Mouse (Mus musculus): ENCODE data around the gene Arid1b. TPM values are rescaled to one million over a fixed set of nuclear protein-coding genes. Genes with fewer than 3 reads are reported as not detected.
A peak's percentile ranks its signal among the peaks of the same experiment; 100 is the strongest.

Arid1b gene
- total RNA-seq, 2 experiments from 2014 or later: 9.2 to 28.8 TPM

DNA sequence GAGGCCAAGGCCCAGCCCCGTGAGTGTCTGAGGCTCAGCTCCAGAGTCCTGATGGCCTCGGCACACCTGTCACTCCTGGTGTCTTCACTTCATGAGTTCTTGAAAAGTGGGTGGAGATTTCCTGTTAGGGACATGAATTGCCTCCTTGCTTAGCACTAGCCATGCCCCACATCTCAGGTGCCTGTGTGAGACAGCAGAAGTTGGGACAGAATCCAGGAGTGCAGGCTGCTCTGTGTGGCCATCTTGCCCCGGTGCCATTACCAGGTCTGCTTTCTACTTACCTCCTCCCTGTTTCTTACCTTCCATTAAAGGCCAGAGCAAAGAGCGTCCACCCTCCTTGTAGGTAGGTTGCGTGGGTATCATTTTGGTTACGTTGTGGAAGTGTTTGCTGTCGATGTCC is 253.1 kb downstream of the Arid1b start:
- no peak for ATAC-seq (replicated peaks; ENCODE audit: low FRiP score, low TSS enrichment, poor library complexity, severe bottlenecking)

- ATAC-seq (replicated peaks; ENCODE audit: low FRiP score, low TSS enrichment, poor library complexity, severe bottlenecking): no peak
These were observed 253.6 kb downstream of the Arid1b start for GRCm38 (mm10) chr17:5247737-5248136.

DNA sequence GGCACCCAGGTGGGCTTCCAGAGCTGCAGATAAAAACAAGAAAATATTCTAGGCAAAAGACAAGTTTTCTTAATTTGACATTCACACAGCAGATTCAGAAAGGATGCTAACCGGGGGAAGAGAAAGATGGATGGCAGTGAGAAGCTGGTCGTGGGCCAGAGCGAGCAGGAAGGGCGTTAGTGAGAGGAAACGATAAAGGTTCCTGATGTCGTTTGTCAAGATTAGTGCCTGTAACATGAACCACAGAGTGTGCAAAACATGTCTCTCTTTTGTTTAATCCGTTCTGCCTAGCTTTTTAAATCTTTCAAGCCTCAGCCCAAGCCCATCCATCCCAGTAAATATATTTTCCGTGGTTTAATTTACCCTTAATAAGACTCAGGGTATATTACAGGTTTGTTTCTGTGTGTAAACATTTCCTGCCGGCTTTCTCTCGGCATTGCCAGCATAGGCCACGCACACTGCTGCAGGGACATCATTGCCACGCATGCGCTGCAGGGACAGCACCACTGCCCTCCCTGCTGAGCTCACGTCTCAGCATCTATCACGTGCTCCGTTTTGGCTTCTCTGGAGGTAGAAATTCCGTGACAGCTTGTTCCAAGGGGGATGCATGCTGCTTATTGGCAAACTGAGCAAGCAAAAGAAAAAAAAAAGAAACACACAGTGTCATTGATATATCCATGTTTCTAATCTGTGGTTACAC is 255.0 kb downstream of the Arid1b start:
- peak; percentile 76 for ATAC-seq (replicated peaks; ENCODE audit: low FRiP score, low TSS enrichment, poor library complexity, severe bottlenecking)

DNA sequence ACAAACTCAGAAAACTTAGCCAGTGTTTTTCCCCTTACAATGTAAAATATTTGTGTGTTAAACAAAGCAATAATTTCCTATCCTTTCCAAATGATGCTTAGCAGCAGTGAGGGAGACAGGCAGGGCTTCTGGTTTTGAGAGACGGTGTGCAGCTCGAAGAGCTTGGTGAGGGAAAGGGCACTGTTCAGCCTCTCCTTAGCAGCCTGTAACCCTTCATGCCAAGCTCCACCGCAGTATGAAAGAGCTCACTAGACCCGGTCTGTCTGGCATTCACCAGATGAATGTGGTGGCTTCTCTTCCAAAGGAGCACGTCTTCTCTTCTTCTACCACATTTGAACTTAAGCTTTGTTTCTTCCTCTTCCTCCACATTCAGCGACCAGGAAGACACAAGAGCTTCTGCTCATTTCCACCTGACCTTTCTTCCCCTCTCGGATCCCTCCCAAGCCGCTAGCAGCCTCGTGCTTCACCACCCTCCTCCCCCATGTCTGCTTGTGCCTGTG is 255.6 kb downstream of the Arid1b start:
- ATAC-seq (replicated peaks; ENCODE audit: low FRiP score, low TSS enrichment, poor library complexity, severe bottlenecking): no peak

DNA sequence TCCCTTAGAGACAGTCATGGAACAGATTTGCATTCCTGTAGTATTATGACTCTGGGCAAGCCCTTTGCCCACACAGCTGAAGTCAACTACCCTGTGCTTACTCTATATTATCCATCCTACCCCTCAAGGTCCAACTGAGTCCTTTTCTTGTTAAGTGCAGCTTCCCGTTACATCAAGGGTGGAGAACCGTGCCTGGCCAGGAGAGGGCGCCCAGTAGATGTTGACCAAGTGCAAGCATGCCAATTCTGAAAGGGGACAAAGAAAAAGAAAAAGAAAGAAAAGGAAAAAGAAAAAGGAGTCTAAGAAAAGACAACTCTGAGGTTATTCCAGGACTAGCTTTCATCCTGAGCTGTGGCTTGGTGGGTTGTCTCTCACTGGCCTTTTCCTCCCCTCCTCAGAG is 258.3 kb downstream of the Arid1b start:
- peak; percentile 58 for ATAC-seq (replicated peaks; ENCODE audit: low FRiP score, low TSS enrichment, poor library complexity, severe bottlenecking)

DNA sequence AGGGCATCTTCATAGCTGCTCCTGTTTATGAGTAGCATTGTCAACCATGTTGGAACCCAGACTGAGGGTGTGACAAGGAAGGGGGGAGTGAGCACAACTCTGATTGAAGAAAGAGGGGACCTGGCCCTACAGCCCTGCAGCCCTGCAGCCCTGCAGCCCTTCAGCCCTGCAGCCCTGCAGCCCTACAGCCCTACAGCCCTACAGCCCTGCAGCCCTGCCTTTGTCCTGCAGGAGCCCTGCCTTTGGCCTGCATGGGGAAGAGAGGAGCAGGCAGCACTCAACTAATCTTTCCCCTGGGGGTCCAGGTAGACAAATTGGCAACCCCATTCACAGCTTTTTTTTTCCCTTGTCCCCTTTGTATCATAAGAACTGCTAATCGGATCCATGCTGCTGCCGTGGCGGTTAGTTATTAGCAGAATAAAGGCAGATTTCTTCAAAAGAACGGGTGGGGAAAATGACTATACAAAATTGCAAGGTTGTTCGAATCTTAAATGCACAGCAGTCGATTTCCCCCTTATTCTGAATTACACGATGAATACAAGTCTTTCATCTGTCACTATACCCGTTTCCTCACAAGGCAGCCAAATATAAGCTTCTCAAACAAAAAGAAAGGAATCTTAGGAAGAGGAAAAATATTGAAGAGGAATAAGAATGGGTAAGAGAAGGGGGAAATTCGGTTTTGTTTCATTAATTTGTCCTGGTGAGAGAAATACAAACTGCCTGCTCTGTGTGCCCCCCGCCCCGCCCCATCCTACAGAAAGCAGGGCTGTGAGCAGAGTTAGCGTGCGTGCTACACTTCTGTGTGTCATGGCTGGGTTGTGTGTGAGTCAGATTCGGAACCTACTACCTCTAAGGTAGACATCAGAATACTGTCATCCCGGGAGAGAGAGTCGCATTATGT is 260.8 kb downstream of the Arid1b start:
- ATAC-seq (replicated peaks; ENCODE audit: low FRiP score, low TSS enrichment, poor library complexity, severe bottlenecking): no peak

- ATAC-seq (replicated peaks; ENCODE audit: low FRiP score, low TSS enrichment, poor library complexity, severe bottlenecking): no peak
These were observed 261.4 kb downstream of the Arid1b start for GRCm38 (mm10) chr17:5255618-5255933.

DNA sequence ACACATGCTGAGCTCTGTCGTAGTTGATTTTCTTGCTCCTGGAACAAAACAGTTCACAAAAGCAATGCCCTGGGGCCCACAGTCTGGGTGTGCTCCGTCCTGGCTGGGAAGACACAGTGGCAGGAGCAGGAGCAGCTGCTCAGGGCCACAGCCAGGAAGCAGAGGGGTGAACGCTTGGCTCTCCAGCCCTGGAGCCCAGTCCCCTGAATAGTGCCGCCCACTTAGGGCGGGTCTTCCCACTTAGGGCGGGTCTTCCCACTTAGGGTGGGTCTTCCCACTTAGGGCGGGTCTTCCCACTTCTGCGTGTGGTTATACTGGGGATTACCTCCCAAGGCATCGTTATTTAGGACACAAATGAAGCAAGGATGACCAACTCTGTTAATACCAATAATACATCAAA is 264.8 kb downstream of the Arid1b start:
- no peak for ATAC-seq (replicated peaks; ENCODE audit: low FRiP score, low TSS enrichment, poor library complexity, severe bottlenecking)

- ATAC-seq (replicated peaks; ENCODE audit: low FRiP score, low TSS enrichment, poor library complexity, severe bottlenecking): no peak
These were observed 267.1 kb downstream of the Arid1b start for GRCm38 (mm10) chr17:5261131-5261651.

- ATAC-seq (replicated peaks; ENCODE audit: low FRiP score, low TSS enrichment, poor library complexity, severe bottlenecking): no peak
These were observed 267.9 kb downstream of the Arid1b start for GRCm38 (mm10) chr17:5261874-5262605.

DNA sequence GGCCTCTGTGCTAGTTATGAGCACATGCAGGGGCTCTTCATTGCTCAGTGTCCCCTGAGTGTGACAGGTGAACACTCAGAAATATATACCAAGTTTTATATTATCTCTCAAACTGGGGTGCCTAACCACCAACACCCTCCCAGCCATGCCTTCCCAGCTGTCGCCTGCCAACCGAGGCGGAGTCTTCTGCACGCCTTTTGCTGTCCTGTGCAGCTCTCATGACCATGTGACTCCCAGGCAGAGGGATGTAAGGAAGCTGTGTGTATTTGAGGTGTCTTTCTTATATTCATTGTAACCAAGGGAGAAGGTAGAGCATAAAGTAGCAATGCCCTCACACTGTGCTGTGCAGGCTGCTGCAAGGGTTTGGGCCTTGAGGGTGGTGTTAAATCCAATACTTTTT is 268.7 kb downstream of the Arid1b start:
- peak; percentile 53 for ATAC-seq (replicated peaks; ENCODE audit: low FRiP score, low TSS enrichment, poor library complexity, severe bottlenecking)

GRCm38 (mm10) chr17:5264783-5265182 is 270.7 kb downstream of the Arid1b start:
- peak; percentile 79 for ATAC-seq (replicated peaks; ENCODE audit: low FRiP score, low TSS enrichment, poor library complexity, severe bottlenecking)

DNA sequence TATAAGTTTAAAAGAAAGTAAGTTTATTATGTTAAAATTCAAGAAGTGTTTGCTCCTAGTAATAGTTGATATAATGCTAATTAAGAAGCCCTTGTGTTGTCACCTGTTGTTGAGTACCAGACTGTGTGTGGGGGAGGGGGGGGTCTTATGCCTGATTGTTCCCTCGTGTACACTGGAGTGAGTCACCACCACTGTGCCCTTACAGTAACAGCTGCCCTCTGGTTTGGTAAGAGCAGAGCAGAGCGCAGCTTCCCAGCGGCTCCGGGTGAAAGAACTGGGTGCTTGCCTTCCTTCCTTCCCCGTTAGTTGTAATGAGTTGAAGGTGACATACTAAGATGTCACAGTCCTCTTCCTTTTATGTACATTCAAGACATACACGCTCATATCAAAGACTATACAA is 271.5 kb downstream of the Arid1b start:
- no peak for ATAC-seq (replicated peaks; ENCODE audit: low FRiP score, low TSS enrichment, poor library complexity, severe bottlenecking)

GRCm38 (mm10) chr17:5267747-5268146 is 273.6 kb downstream of the Arid1b start:
- ATAC-seq (replicated peaks; ENCODE audit: low FRiP score, low TSS enrichment, poor library complexity, severe bottlenecking): no peak

- ATAC-seq (replicated peaks; ENCODE audit: low FRiP score, low TSS enrichment, poor library complexity, severe bottlenecking): no peak
These were observed 275.2 kb downstream of the Arid1b start for GRCm38 (mm10) chr17:5269302-5269701.

GRCm38 (mm10) chr17:5269774-5270173 is 275.6 kb downstream of the Arid1b start:
- no peak for ATAC-seq (replicated peaks; ENCODE audit: low FRiP score, low TSS enrichment, poor library complexity, severe bottlenecking)

DNA sequence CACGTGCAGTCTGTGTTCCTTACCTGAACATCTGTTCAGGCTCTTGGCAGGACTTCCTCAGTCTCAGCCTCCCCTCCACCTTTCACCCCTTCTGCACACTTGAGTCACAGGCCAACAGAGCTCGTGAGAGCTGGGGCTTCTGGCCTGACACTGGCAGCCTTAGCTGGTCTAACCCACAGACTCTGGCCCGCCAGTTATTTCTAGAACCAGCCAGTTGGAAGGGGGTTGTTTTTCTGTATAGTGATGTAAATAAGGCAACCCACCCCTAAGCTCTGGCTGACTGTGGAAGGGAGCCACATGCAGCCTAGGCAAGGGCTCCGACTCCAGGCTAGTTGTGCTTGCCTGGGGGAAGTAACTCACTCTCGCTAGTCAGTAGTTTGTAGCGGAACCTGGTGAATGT is 276.7 kb downstream of the Arid1b start:
- no peak for ATAC-seq (replicated peaks; ENCODE audit: low FRiP score, low TSS enrichment, poor library complexity, severe bottlenecking)

- no peak for ATAC-seq (replicated peaks; ENCODE audit: low FRiP score, low TSS enrichment, poor library complexity, severe bottlenecking)
These were observed 279.0 kb downstream of the Arid1b start for GRCm38 (mm10) chr17:5273118-5273517.

- ATAC-seq (replicated peaks; ENCODE audit: low FRiP score, low TSS enrichment, poor library complexity, severe bottlenecking): no peak
These were observed 279.6 kb downstream of the Arid1b start for GRCm38 (mm10) chr17:5273685-5274084.

GRCm38 (mm10) chr17:5274429-5274828 is 280.3 kb downstream of the Arid1b start:
- no peak for ATAC-seq (replicated peaks; ENCODE audit: low FRiP score, low TSS enrichment, poor library complexity, severe bottlenecking)
